Comparison of ENCODE assay signal across 9 mouse cellular contexts in the genomic region with DNA sequence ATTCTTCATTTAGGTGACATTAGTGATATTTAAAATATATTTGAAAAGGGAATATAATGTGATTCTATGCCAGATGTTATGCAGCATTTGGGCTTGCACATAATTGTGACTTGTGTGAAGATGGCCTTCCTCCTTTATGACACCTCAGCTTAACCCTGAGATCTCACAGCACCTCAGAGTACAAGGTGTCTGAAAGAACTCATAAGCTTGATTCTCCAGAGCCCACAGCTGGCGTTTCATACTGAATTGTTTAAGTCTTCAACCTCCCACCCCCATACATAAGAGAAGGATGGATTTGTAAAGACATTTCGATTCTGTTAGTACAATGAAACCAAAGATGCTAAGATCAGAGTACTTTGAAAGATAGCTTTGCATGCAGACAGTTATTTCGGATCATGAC. TPM values are rescaled to one million over a fixed set of nuclear protein-coding genes. Genes with fewer than 3 reads are reported as not detected.
DNase-seq lines count a peak whose midpoint lies in the region; ATAC-seq and TF ChIP-seq lines count a peak whose summit lies in the region.
"Had no signal": no experiment of that assay in that cellular context is flagged by ENCODE, and none has a peak within 500 bp of the region (broad histone marks: within the 10 kb centered on the region; RNA-seq: fewer than 3 reads in every experiment).

No protein-coding gene starts in this region.

- peaks cover 3% of the 10 kb centered on the region; the same call in 1 of the 2 replicates for H3K36me3 ChIP-seq in heart, embryonic 11.5 days (ENCODE audit: control insufficient read depth, insufficient read depth, low read length)
- peaks cover 9% of the 10 kb centered on the region for H3K36me3 ChIP-seq in G1E (replicated peaks)
- H3K36me3 ChIP-seq in forebrain, postnatal 0 days (ENCODE audit: insufficient read depth) = 0 out of 2 replicates have a peak, but pooled peaks cover 2% of the 10 kb centered on the region
- H3K36me3 ChIP-seq in liver, postnatal 0 days (replicated peaks; ENCODE audit: insufficient read depth, low read length) = 0 out of 2 replicates have a peak, but pooled peaks cover 3% of the 10 kb centered on the region

- no peaks in the 10 kb centered on the region for H3K27me3 ChIP-seq in heart, embryonic 11.5 days (ENCODE audit: control insufficient read depth, insufficient read depth, low read length)
- no peaks in the 10 kb centered on the region for H3K27me3 ChIP-seq in G1E (ENCODE audit: insufficient read depth, low read length)
- H3K27me3 ChIP-seq in forebrain, postnatal 0 days (ENCODE audit: insufficient read depth, low read length) = no peaks in the 10 kb centered on the region
- no peaks in the 10 kb centered on the region for H3K27me3 ChIP-seq in liver, postnatal 0 days (ENCODE audit: insufficient read depth, low read length)

- no peak overlapping the region for H3K27ac ChIP-seq in heart, embryonic 11.5 days (ENCODE audit: low read depth, low read length)
- no peak overlapping the region for H3K27ac ChIP-seq in forebrain, postnatal 0 days (ENCODE audit: low read depth, low read length)
- peak overlapping the region; percentile 95; the same call in 1 of the 2 replicates for H3K27ac ChIP-seq in liver, postnatal 0 days (ENCODE audit: low read depth)

- no peak for TF ChIP-seq EP300 in liver, postnatal 0 days (IDR thresholded peaks at IDR 0.05; ENCODE audit: low read depth)

- H3K4me2 ChIP-seq in heart, embryonic 11.5 days = peak overlapping the region; percentile 87
- H3K4me2 ChIP-seq in forebrain, postnatal 0 days (ENCODE audit: low read depth) = peak overlapping the region; percentile 95
- peak overlapping the region; percentile 75 for H3K4me2 ChIP-seq in liver, postnatal 0 days (ENCODE audit: low read depth, low read length)

- H3K9me3 ChIP-seq in heart, embryonic 11.5 days (replicated peaks; ENCODE audit: control insufficient read depth, low read length) = no peaks in the 10 kb centered on the region
- H3K9me3 ChIP-seq in G1E (replicated peaks) = no peaks in the 10 kb centered on the region
- no peaks in the 10 kb centered on the region for H3K9me3 ChIP-seq in forebrain, postnatal 0 days (ENCODE audit: low read length)
- no peaks in the 10 kb centered on the region for H3K9me3 ChIP-seq in liver, postnatal 0 days (ENCODE audit: low read length)

- no peak for TF ChIP-seq CTCF in G1E (IDR thresholded peaks at IDR 0.05; ENCODE audit: low read depth, low read length)
- TF ChIP-seq CTCF in forebrain, postnatal 0 days (IDR thresholded peaks at IDR 0.05; ENCODE audit: low read depth) = no peak
- no peak for TF ChIP-seq CTCF in liver, postnatal 0 days (IDR thresholded peaks at IDR 0.05; ENCODE audit: low read depth)

- H3K9ac ChIP-seq in heart, embryonic 11.5 days (ENCODE audit: low read depth, low read length) = peak overlapping the region; percentile 96
- peak overlapping the region; percentile 96; the same call in 1 of the 2 replicates for H3K9ac ChIP-seq in forebrain, postnatal 0 days
- H3K9ac ChIP-seq in liver, postnatal 0 days (replicated peaks) = peak overlapping the region; percentile 89

- DNase-seq in heart, adult 8-10 months (ENCODE audit: low spot score) = no peak
- no peak for DNase-seq in G1E (ENCODE audit: low spot score)
- no peak for DNase-seq in forebrain, postnatal 0 days
- DNase-seq in liver, postnatal 0 days = no peak
- no peak for DNase-seq in right cerebral cortex, postnatal 4 days
- DNase-seq in frontal cortex, adult 2 months (ENCODE audit: extremely low spot score in 1 of 2, low spot score in 1 of 2) = no peak
- DNase-seq: cerebellum, adult 8-10 months had no signal

- WGBS in heart, embryonic 11.5 days (ENCODE audit: insufficient replicate concordance) = 78% methylated on average over 3 of the region's 3 CpGs
- 63% methylated on average over 3 of the region's 3 CpGs for WGBS in forebrain, postnatal 0 days
- whole genome bisulfite sequencing in liver, postnatal 0 days (ENCODE audit: insufficient replicate concordance) = 60% methylated on average over 3 of the region's 3 CpGs

- ATAC-seq in heart, embryonic 11.5 days (replicated peaks; ENCODE audit: insufficient number of reproducible peaks, low FRiP score, low TSS enrichment) = no peak
- no peak for ATAC-seq in G1E (ENCODE audit: extremely low read depth, insufficient number of reproducible peaks, low FRiP score, poor library complexity, severe bottlenecking)
- ATAC-seq in forebrain, postnatal 0 days = no peak
- ATAC-seq in liver, postnatal 0 days = no peak
- ATAC-seq in frontal cortex, adult (ENCODE audit: low TSS enrichment) = no peak

- H3K4me3 ChIP-seq in heart, embryonic 11.5 days (ENCODE audit: low read depth, low read length) = peak overlapping the region; percentile 75
- H3K4me3 ChIP-seq in G1E (ENCODE audit: low read depth, low read length) = peak overlapping the region; percentile 78
- peak overlapping the region; percentile 88 for H3K4me3 ChIP-seq in forebrain, postnatal 0 days (ENCODE audit: low read depth, low read length)
- H3K4me3 ChIP-seq in liver, postnatal 0 days (ENCODE audit: low read depth, low read length) = peak overlapping the region; percentile 67

- H3K4me1 ChIP-seq in heart, embryonic 11.5 days (ENCODE audit: control insufficient read depth, insufficient read depth, low read length) = no peaks in the 10 kb centered on the region
- H3K4me1 ChIP-seq in G1E (ENCODE audit: insufficient read depth, low read depth, low read length) = peaks cover 36% of the 10 kb centered on the region
- peaks cover 10% of the 10 kb centered on the region for H3K4me1 ChIP-seq in forebrain, postnatal 0 days (ENCODE audit: insufficient read depth)
- peaks cover 35% of the 10 kb centered on the region for H3K4me1 ChIP-seq in liver, postnatal 0 days (ENCODE audit: insufficient read depth)

RNA-seq across cellular contexts. Expression of a gene that starts 0.5 kb away (rescaled TPM):
- polyA plus RNA-seq in heart, embryonic 11.5 days (2014; fragmentation: Nextera tagmentation; extraction: Ambion mirVana) = 2.0 and 2.3 TPM in 2 replicates
- 10 to 100 TPM; 21.5 to 28.4 (median 24.1) TPM for total RNA-seq in heart, adult 8-10 months (2022)
- total RNA-seq in G1E (2014; fragmentation: Nextera tagmentation) = 9.8 and 12.6 TPM in 2 replicates
- total RNA-seq in G1E (2017) = 7.4 and 10.1 TPM in 2 replicates
- polyA plus RNA-seq in G1E (2012) = 0.67 and 0.83 TPM in 2 replicates
- 4.2 and 4.3 TPM in 2 replicates for total RNA-seq in forebrain, postnatal 0 days (2014; rRNA removed)
- 0.84 and 1.2 TPM in 2 replicates for polyA plus RNA-seq in forebrain, postnatal 0 days (2015; fragmentation: Nextera tagmentation; extraction: Ambion mirVana)
- 2.9 and 3.2 TPM in 2 replicates for polyA plus RNA-seq in liver, postnatal 0 days (2015; fragmentation: Nextera tagmentation; extraction: Ambion mirVana)
- polyA plus RNA-seq in frontal cortex, adult 2 months (2012; rRNA removed) = 5.5 and 5.6 TPM in 2 replicates

RNA-seq across cellular contexts. Expression of a gene that starts 1.0 kb away (rescaled TPM):
- polyA plus RNA-seq in heart, embryonic 11.5 days (2014; fragmentation: Nextera tagmentation; extraction: Ambion mirVana) = 22.3 and 25.5 TPM in 2 replicates
- total RNA-seq in heart, adult 8-10 months (2022) = 10 to 100 TPM; 29.5 to 33.9 (median 31.9) TPM
- total RNA-seq in G1E (2014; fragmentation: Nextera tagmentation) = 47.6 and 48.2 TPM in 2 replicates
- total RNA-seq in G1E (2017) = 47.1 and 57.3 TPM in 2 replicates
- 275 and 368 TPM in 2 replicates for polyA plus RNA-seq in G1E (2012)
- total RNA-seq in forebrain, postnatal 0 days (2014; rRNA removed) = 25.5 and 25.6 TPM in 2 replicates
- 21.2 and 22.9 TPM in 2 replicates for polyA plus RNA-seq in forebrain, postnatal 0 days (2015; fragmentation: Nextera tagmentation; extraction: Ambion mirVana)
- 19.9 and 20.0 TPM in 2 replicates for polyA plus RNA-seq in liver, postnatal 0 days (2015; fragmentation: Nextera tagmentation; extraction: Ambion mirVana)
- polyA plus RNA-seq in frontal cortex, adult 2 months (2012; rRNA removed) = 16.6 and 16.7 TPM in 2 replicates

Comparison
In these comparisons a context has a peak if more than half of its experiments do, and no peak if none do; other contexts are left out.
1. RNA of a gene that starts 1.0 kb away (polyA plus RNA-seq): 275 to 368 TPM in G1E; 21.2 to 22.9 TPM in forebrain, postnatal 0 days, 22.3 to 25.5 TPM in heart, embryonic 11.5 days, 19.9 to 20.0 TPM in liver, postnatal 0 days and 16.6 to 16.7 TPM in frontal cortex, adult 2 months; every median in the first group is over 10 times any median in the second.
2. Peak in every context shown above with its lines, with median percentiles within 50 percentile points of each other: H3K4me2 ChIP-seq, H3K4me3 ChIP-seq and H3K9ac ChIP-seq.